Mouse (Mus musculus): Measurements from ENCODE around the gene Ppp2r1b. TPM values are rescaled to one million over a fixed set of nuclear protein-coding genes. Genes with fewer than 3 reads are reported as not detected.

The Ppp2r1b gene
- total and polyA plus RNA-seq, 3 experiments, result 39.6 to 66.6 (median 42.1) TPM

DNA sequence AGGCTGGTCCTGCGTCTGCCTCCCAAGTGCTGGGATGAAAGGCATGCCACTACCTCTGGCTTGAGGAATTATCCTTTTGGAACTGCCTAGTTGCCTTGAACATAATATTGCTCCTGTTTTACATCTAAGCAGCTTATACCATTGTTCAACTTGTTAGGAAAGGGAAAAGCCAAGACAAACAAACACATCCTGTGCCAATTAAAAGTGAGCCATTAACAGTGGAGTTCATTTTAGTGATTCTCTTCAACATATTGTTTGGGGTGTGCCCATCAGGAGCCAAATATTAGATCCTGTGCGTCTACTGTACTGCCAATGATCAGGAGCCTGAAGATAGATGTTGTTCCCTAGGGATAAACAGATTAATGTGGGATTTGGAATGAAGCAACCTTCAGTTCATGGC is 37.1 kb downstream of the Ppp2r1b start:
- no peak overlapping the region for H3K4me3 ChIP-seq (replicated peaks in 1 of 3; ENCODE audit: low read depth in 2 of 3, low read length in 2 of 3, poor library complexity in 1 of 3)

DNA sequence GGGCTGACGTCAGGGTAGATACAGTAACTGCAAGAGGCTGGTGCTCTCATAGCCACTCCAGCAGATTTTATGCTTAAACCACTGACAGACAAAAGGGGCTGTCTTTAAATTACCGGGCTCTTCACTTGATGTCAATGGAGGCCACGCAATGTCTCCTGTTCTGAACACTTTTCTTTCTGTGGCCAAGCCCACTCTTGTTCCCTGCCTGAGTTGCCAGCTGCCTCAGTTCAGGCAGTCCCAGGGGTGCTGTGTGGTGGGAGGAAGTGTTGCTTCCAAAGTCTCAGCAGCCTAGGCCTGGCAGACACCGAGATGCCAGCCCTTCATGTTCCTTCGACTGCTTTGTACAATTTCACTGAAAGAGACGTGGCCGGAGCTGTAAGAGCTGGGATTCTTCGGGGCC is 39.0 kb downstream of the Ppp2r1b start:
- Histone ChIP-seq H3K9me3 (replicated peaks; ENCODE audit: low read length) (no peaks in the 10 kb centered on the region), H3K27ac (ENCODE audit: insufficient read depth, low read depth) (no peak overlapping the region), H3K79me2 (replicated peaks; ENCODE audit: control insufficient read depth, extremely low read depth, insufficient read depth, poor library complexity, severe bottlenecking) (no peaks in the 10 kb centered on the region; the same call in 1 of the 2 replicates), H3K4me2 (ENCODE audit: insufficient read depth, low read depth, poor library complexity, severe bottlenecking) (no peak overlapping the region), H3K4me3 (replicated peaks in 1 of 3; ENCODE audit: low read depth in 2 of 3, low read length in 2 of 3, poor library complexity in 1 of 3) (no peak overlapping the region), H3K4me1 (ENCODE audit: control insufficient read depth in 1 of 2, insufficient read depth in 2 of 2) (peaks cover 0 to 8% of the 10 kb centered on the region in 2 experiments; a peak in 2 of 4 replicates), H3K27me3 (replicated peaks) (no peaks in the 10 kb centered on the region), H3K9ac (ENCODE audit: insufficient read depth, low read depth) (no peak overlapping the region), H3K36me3 (replicated peaks in 1 of 2; ENCODE audit: control insufficient read depth in 1 of 2, insufficient read depth in 1 of 2, low read length in 1 of 2) (peaks cover 56 to 98% of the 10 kb centered on the region in 2 experiments)
- in situ Hi-C loops (cut with MboI; ENCODE audit: low pct_ligation_motif_present, low pct_unique_long_range_greater_than_20kb, low sequenced_read_pairs), result no loop called here
- TF ChIP-seq ZKSCAN1 (IDR thresholded peaks at IDR 0.05; ENCODE audit: borderline replicate concordance, low read depth, low read length) (no peak), USF2 (conservative IDR thresholded peaks at IDR 0.05; ENCODE audit: low read depth, low read length) (no peak), JUN (IDR thresholded peaks at IDR 0.05; ENCODE audit: insufficient read depth, low read depth, low read length) (no peak), KAT2A (IDR thresholded peaks at IDR 0.05; ENCODE audit: insufficient replicate concordance, low read length) (no peak), CTCF (conservative IDR thresholded peaks at IDR 0.05 in 1 of 2, IDR thresholded peaks at IDR 0.05 in 1 of 2; ENCODE audit: low read depth in 2 of 2, low read length in 2 of 2) (no peak), CHD1 (IDR thresholded peaks at IDR 0.05; ENCODE audit: low read depth, low read length) (no peak), MAZ (IDR thresholded peaks at IDR 0.05; ENCODE audit: low read depth, low read length) (no peak)
- no peak for DNase-seq (ENCODE audit: extremely low read depth)
- dilution Hi-C loops (cut with MboI; ENCODE audit: extremely low pct_ligation_motif_present, extremely low pct_unique_long_range_greater_than_20kb, low sequenced_read_pairs), result no loop called here

More for the DNA sequence above, 37.1 kb downstream of the Ppp2r1b start:
- TF ChIP-seq MAZ (IDR thresholded peaks at IDR 0.05; ENCODE audit: low read depth, low read length) (no peak), JUND (conservative IDR thresholded peaks at IDR 0.05; ENCODE audit: low read depth, low read length) (no peak), TCF12 (IDR thresholded peaks at IDR 0.05; ENCODE audit: low read depth, low read length) (no peak), CTCF (conservative IDR thresholded peaks at IDR 0.05 in 1 of 2, IDR thresholded peaks at IDR 0.05 in 1 of 2; ENCODE audit: low read depth in 2 of 2, low read length in 2 of 2) (no peak), NELFE (IDR thresholded peaks at IDR 0.05; ENCODE audit: low read depth, low read length) (no peak), POLR2A (IDR thresholded peaks at IDR 0.05; ENCODE audit: low read depth, low read length) (no peak), GABPA (IDR thresholded peaks at IDR 0.05; ENCODE audit: insufficient replicate concordance, low read depth, low read length) (no peak), NRF1 (IDR thresholded peaks at IDR 0.05; ENCODE audit: low read depth, low read length) (no peak), EP300 (IDR thresholded peaks at IDR 0.05; ENCODE audit: low read length) (no peak), POLR2AphosphoS2 (IDR thresholded peaks at IDR 0.05; ENCODE audit: low read depth, low read length) (no peak), USF1 (IDR thresholded peaks at IDR 0.05; ENCODE audit: low read depth, low read length) (no peak), SMC3 (IDR thresholded peaks at IDR 0.05; ENCODE audit: low read depth, low read length) (no peak), ZNF384 (IDR thresholded peaks at IDR 0.05; ENCODE audit: low read depth, low read length) (no peak), MEF2A (IDR thresholded peaks at IDR 0.05; ENCODE audit: borderline replicate concordance, low read depth, low read length) (no peak), RCOR1 (conservative IDR thresholded peaks at IDR 0.05; ENCODE audit: low read depth, low read length) (no peak), IRF4 (IDR thresholded peaks at IDR 0.05; ENCODE audit: low read depth, low read length) (no peak), MAFK (IDR thresholded peaks at IDR 0.05; ENCODE audit: insufficient replicate concordance, low read length) (no peak), CHD2 (IDR thresholded peaks at IDR 0.05; ENCODE audit: low read length) (no peak), MAX (IDR thresholded peaks at IDR 0.05; ENCODE audit: low read length) (no peak), E2F4 (IDR thresholded peaks at IDR 0.05; ENCODE audit: insufficient replicate concordance, low read depth, low read length) (no peak)
- H3K9ac ChIP-seq (ENCODE audit: insufficient read depth, low read depth), result no peak overlapping the region
- DNase-seq (ENCODE audit: extremely low read depth), result no peak
- peaks cover 66 to 99% of the 10 kb centered on the region in 2 experiments for H3K36me3 ChIP-seq (replicated peaks in 1 of 2; ENCODE audit: control insufficient read depth in 1 of 2, insufficient read depth in 1 of 2, low read length in 1 of 2)
- dilution Hi-C loops (cut with MboI; ENCODE audit: extremely low pct_ligation_motif_present, extremely low pct_unique_long_range_greater_than_20kb, low sequenced_read_pairs), result no loop called here
- in situ Hi-C loops (cut with MboI; ENCODE audit: low pct_ligation_motif_present, low pct_unique_long_range_greater_than_20kb, low sequenced_read_pairs), result no loop called here
- H3K79me2 ChIP-seq (replicated peaks; ENCODE audit: control insufficient read depth, extremely low read depth, insufficient read depth, poor library complexity, severe bottlenecking), result no peaks in the 10 kb centered on the region; the same call in 1 of the 2 replicates
- no peak overlapping the region for H3K27ac ChIP-seq (ENCODE audit: insufficient read depth, low read depth)
- H3K9me3 ChIP-seq (replicated peaks; ENCODE audit: low read length), result no peaks in the 10 kb centered on the region
- H3K27me3 ChIP-seq (replicated peaks), result no peaks in the 10 kb centered on the region
- H3K4me1 ChIP-seq (ENCODE audit: control insufficient read depth in 1 of 2, insufficient read depth in 2 of 2), result peaks cover 0 to 8% of the 10 kb centered on the region in 2 experiments; a peak in 2 of 4 replicates
- no peak overlapping the region for H3K4me2 ChIP-seq (ENCODE audit: insufficient read depth, low read depth, poor library complexity, severe bottlenecking)
